Comparison of ENCODE assay signal across 10 mouse cellular contexts in genomic region chr3:87745036-87745659, GRCm38 (mm10). TPM values are rescaled to one million over a fixed set of nuclear protein-coding genes. Genes with fewer than 3 reads are reported as not detected.
DNase-seq lines count a peak whose midpoint lies in the region; ATAC-seq lines count a peak whose summit lies in the region.
"Had no signal": no experiment of that assay in that cellular context is flagged by ENCODE, and none has a peak within 500 bp of the region (broad histone marks: within the 10 kb centered on the region; RNA-seq: fewer than 3 reads in every experiment).

No protein-coding gene starts in this region.

- H3K4me3 ChIP-seq in kidney, embryonic 14.5 days (ENCODE audit: low read length) = peak overlapping the region; percentile 10; the same call in 1 of the 2 replicates
- 0 out of 2 replicates have a peak overlapping the region, but pooled peaks have one; percentile 12 for H3K4me3 ChIP-seq in embryonic facial prominence, embryonic 12.5 days
- no peak overlapping the region for H3K4me3 ChIP-seq in hindbrain, embryonic 15.5 days
- H3K4me3 ChIP-seq in midbrain, embryonic 12.5 days = 0 out of 2 replicates have a peak overlapping the region, but pooled peaks have one; percentile 4

- peaks cover 28% of the 10 kb centered on the region for H3K4me1 ChIP-seq in kidney, embryonic 14.5 days (ENCODE audit: control insufficient read depth, insufficient read depth, low read length)
- peaks cover 17% of the 10 kb centered on the region for H3K4me1 ChIP-seq in embryonic facial prominence, embryonic 12.5 days
- peaks cover 11% of the 10 kb centered on the region for H3K4me1 ChIP-seq in hindbrain, embryonic 15.5 days (replicated peaks)
- H3K4me1 ChIP-seq in midbrain, embryonic 12.5 days = peaks cover 9% of the 10 kb centered on the region

- no peaks in the 10 kb centered on the region for H3K27me3 ChIP-seq in kidney, embryonic 14.5 days (ENCODE audit: control insufficient read depth, insufficient read depth, low read length)
- H3K27me3 ChIP-seq in embryonic facial prominence, embryonic 12.5 days = no peaks in the 10 kb centered on the region
- no peaks in the 10 kb centered on the region for H3K27me3 ChIP-seq in hindbrain, embryonic 15.5 days
- peaks cover 4% of the 10 kb centered on the region for H3K27me3 ChIP-seq in midbrain, embryonic 12.5 days

- no peak for DNase-seq in kidney, adult 18-20 months
- DNase-seq in right cerebral cortex, adult 2 months (ENCODE audit: low spot score in 2 of 2) = no peak
- DNase-seq in cerebellum, adult 8-10 months = no peak
- no peak for DNase-seq in frontal cortex, postnatal 10 days (ENCODE audit: low spot score in 2 of 2)
- DNase-seq: spleen, adult 18-20 months had no signal

- 17% methylated on average over 18 of the region's 18 CpGs for WGBS in kidney, embryonic 14.5 days
- 21% methylated on average over 18 of the region's 18 CpGs for whole genome bisulfite sequencing in embryonic facial prominence, embryonic 12.5 days
- WGBS in hindbrain, embryonic 15.5 days = 35% methylated on average over 18 of the region's 18 CpGs
- WGBS in midbrain, embryonic 12.5 days = 45% methylated on average over 18 of the region's 18 CpGs

- peak; percentile 73 for ATAC-seq in kidney, embryonic 14.5 days (ENCODE audit: low FRiP score, low TSS enrichment)
- no peak for ATAC-seq in embryonic facial prominence, embryonic 12.5 days (ENCODE audit: insufficient number of reproducible peaks, insufficient read depth, low FRiP score, low TSS enrichment)
- ATAC-seq in hindbrain, embryonic 15.5 days (ENCODE audit: low FRiP score, low read depth) = no peak
- ATAC-seq in midbrain, embryonic 12.5 days (ENCODE audit: low FRiP score, low read depth) = no peak

- H3K9me3 ChIP-seq in kidney, embryonic 14.5 days (ENCODE audit: control insufficient read depth, low read length) = no peaks in the 10 kb centered on the region
- no peaks in the 10 kb centered on the region for H3K9me3 ChIP-seq in embryonic facial prominence, embryonic 12.5 days
- no peaks in the 10 kb centered on the region for H3K9me3 ChIP-seq in hindbrain, embryonic 15.5 days
- no peaks in the 10 kb centered on the region for H3K9me3 ChIP-seq in midbrain, embryonic 12.5 days

- H3K4me2 ChIP-seq in kidney, embryonic 14.5 days (replicated peaks; ENCODE audit: low read depth, low read length) = peak overlapping the region; percentile 28
- H3K4me2 ChIP-seq in embryonic facial prominence, embryonic 12.5 days (replicated peaks) = peak overlapping the region; percentile 41
- peak overlapping the region; percentile 37 for H3K4me2 ChIP-seq in hindbrain, embryonic 15.5 days
- H3K4me2 ChIP-seq in midbrain, embryonic 12.5 days (replicated peaks) = peak overlapping the region; percentile 41

- H3K27ac ChIP-seq in kidney, embryonic 14.5 days (ENCODE audit: low read depth, low read length) = peak overlapping the region; percentile 84
- H3K27ac ChIP-seq in embryonic facial prominence, embryonic 12.5 days = 0 out of 2 replicates have a peak overlapping the region, but pooled peaks have one; percentile 18
- no peak overlapping the region; the same call in 1 of the 2 replicates for H3K27ac ChIP-seq in hindbrain, embryonic 15.5 days (replicated peaks)
- no peak overlapping the region for H3K27ac ChIP-seq in midbrain, embryonic 12.5 days (replicated peaks)
- H3K27ac ChIP-seq: macrophage had no signal

- H3K9ac ChIP-seq in kidney, embryonic 14.5 days (ENCODE audit: low read depth, low read length) = peak overlapping the region; percentile 23; the same call in 1 of the 2 replicates
- H3K9ac ChIP-seq in embryonic facial prominence, embryonic 12.5 days = peak overlapping the region; percentile 21; the same call in 1 of the 2 replicates
- H3K9ac ChIP-seq in hindbrain, embryonic 15.5 days = 0 out of 2 replicates have a peak overlapping the region, but pooled peaks have one; percentile 25
- no peak overlapping the region; the same call in 1 of the 2 replicates for H3K9ac ChIP-seq in midbrain, embryonic 12.5 days (replicated peaks)

- H3K36me3 ChIP-seq in kidney, embryonic 14.5 days (ENCODE audit: control insufficient read depth, insufficient read depth, low read length) = peaks cover 5% of the 10 kb centered on the region; the same call in 1 of the 2 replicates
- H3K36me3 ChIP-seq in embryonic facial prominence, embryonic 12.5 days = 0 out of 2 replicates have a peak, but pooled peaks cover 3% of the 10 kb centered on the region
- H3K36me3 ChIP-seq in hindbrain, embryonic 15.5 days = no peaks in the 10 kb centered on the region
- H3K36me3 ChIP-seq in midbrain, embryonic 12.5 days = no peaks in the 10 kb centered on the region

RNA-seq across cellular contexts. Expression of gene Lrrc71, which starts 3.3 kb away (rescaled TPM):
- polyA plus RNA-seq in kidney, embryonic 14.5 days (2014; fragmentation: Nextera tagmentation; extraction: Ambion mirVana) = 0.87 and 0.89 TPM in 2 replicates
- polyA plus RNA-seq in embryonic facial prominence, embryonic 12.5 days (2016; fragmentation: Nextera tagmentation; extraction: Ambion mirVana) = 0.28 and 0.31 TPM in 2 replicates
- polyA plus RNA-seq in hindbrain, embryonic 15.5 days (2015; fragmentation: Nextera tagmentation; extraction: Ambion mirVana) = 0.39 and 0.49 TPM in 2 replicates
- polyA plus RNA-seq in midbrain, embryonic 12.5 days (2016; fragmentation: Nextera tagmentation; extraction: Ambion mirVana) = 0.62 and 0.73 TPM in 2 replicates

RNA-seq across cellular contexts. Expression of gene Ntrk1, which starts 49.8 kb away (rescaled TPM):
- 5.3 and 5.4 TPM in 2 replicates for polyA plus RNA-seq in kidney, embryonic 14.5 days (2014; fragmentation: Nextera tagmentation; extraction: Ambion mirVana)
- 40.0 and 51.7 TPM in 2 replicates for polyA plus RNA-seq in embryonic facial prominence, embryonic 12.5 days (2016; fragmentation: Nextera tagmentation; extraction: Ambion mirVana)
- 6.6 and 17.2 TPM in 2 replicates for polyA plus RNA-seq in hindbrain, embryonic 15.5 days (2015; fragmentation: Nextera tagmentation; extraction: Ambion mirVana)
- polyA plus RNA-seq in midbrain, embryonic 12.5 days (2016; fragmentation: Nextera tagmentation; extraction: Ambion mirVana) = 3.0 and 3.9 TPM in 2 replicates
- polyA plus RNA-seq: macrophage had no signal

RNA-seq across cellular contexts. Expression of gene Insrr, which starts 51.6 kb away (rescaled TPM):
- 0.95 and 0.97 TPM in 2 replicates for polyA plus RNA-seq in kidney, embryonic 14.5 days (2014; fragmentation: Nextera tagmentation; extraction: Ambion mirVana)
- polyA plus RNA-seq in embryonic facial prominence, embryonic 12.5 days (2016; fragmentation: Nextera tagmentation; extraction: Ambion mirVana) = 1.7 and 1.9 TPM in 2 replicates
- 0.67 and 1.2 TPM in 2 replicates for polyA plus RNA-seq in hindbrain, embryonic 15.5 days (2015; fragmentation: Nextera tagmentation; extraction: Ambion mirVana)
- polyA plus RNA-seq in midbrain, embryonic 12.5 days (2016; fragmentation: Nextera tagmentation; extraction: Ambion mirVana) = 1.2 TPM in 2 replicates
- polyA plus RNA-seq: macrophage had no signal

Comparison
In these comparisons a context has a peak if more than half of its experiments do, and no peak if none do; other contexts are left out.
1. H3K27ac ChIP-seq: peak in kidney, embryonic 14.5 days (single experiment) and embryonic facial prominence, embryonic 12.5 days (single experiment); none in hindbrain, embryonic 15.5 days (single experiment) and midbrain, embryonic 12.5 days (single experiment).
2. Peak in every context shown above with its lines, with median percentiles within 50 percentile points of each other: H3K4me2 ChIP-seq.